Mouse (Mus musculus): ENCODE measurements around the gene Rsph3b.
"Not testable (repeated sequence)": the region's sequence is repeated elsewhere in the genome, so short reads cannot be mapped to it uniquely, and the experiment has no call there.

- not testable (repeated sequence) for TF ChIP-seq CTCF (IDR thresholded peaks at IDR 0.05; ENCODE audit: extremely low read depth, insufficient read depth, insufficient read length, insufficient replicate concordance); POLR2A (IDR thresholded peaks at IDR 0.05; ENCODE audit: low read depth, low read length)
Measured at GRCm38 (mm10) chr17:6942560-6942959, 5.9 kb downstream of the Rsph3b start.
